Mouse (Mus musculus): ENCODE measurements around the gene Adgrg3.

- TF ChIP-seq CTCF (IDR thresholded peaks at IDR 0.05; ENCODE audit: insufficient read depth, low read depth, low read length), result no peak
- no peak for TF ChIP-seq POLR2A (IDR thresholded peaks at IDR 0.05; ENCODE audit: insufficient read depth, low read depth, low read length)
Observed at GRCm38 (mm10) chr8:95085432-95086141, 68.1 kb downstream of the Adgrg3 start.

All from olfactory bulb, adult 2 months (tissue).